Mouse (Mus musculus): ENCODE results near the gene Ube2t.

Ube2t gene

GRCm38 (mm10) chr1:134995437-134995836 is 33.1 kb downstream of the Ube2t start:
- no peak for DNase-seq (ENCODE audit: extremely low spot score, low spot score)

GRCm38 (mm10) chr1:134995954-134996353 is 33.6 kb downstream of the Ube2t start:
- no peak for DNase-seq (ENCODE audit: extremely low spot score, low spot score)

- DNase-seq (ENCODE audit: extremely low spot score, low spot score), result no peak
These were observed 34.1 kb downstream of the Ube2t start for GRCm38 (mm10) chr1:134996471-134996870.

GRCm38 (mm10) chr1:134997568-134997967 is 35.2 kb downstream of the Ube2t start:
- no peak for DNase-seq (ENCODE audit: extremely low spot score, low spot score)

- no peak for DNase-seq (ENCODE audit: extremely low spot score, low spot score)
These were observed 35.9 kb downstream of the Ube2t start for GRCm38 (mm10) chr1:134998231-134998630.

- no peak for DNase-seq (ENCODE audit: extremely low spot score, low spot score)
These were observed 38.2 kb downstream of the Ube2t start for GRCm38 (mm10) chr1:135000527-135000926.

- no peak for DNase-seq (ENCODE audit: extremely low spot score, low spot score)
These were observed 41.0 kb downstream of the Ube2t start for GRCm38 (mm10) chr1:135003346-135003745.

GRCm38 (mm10) chr1:135005696-135006095 is 43.3 kb downstream of the Ube2t start:
- DNase-seq (ENCODE audit: extremely low spot score, low spot score), result no peak

GRCm38 (mm10) chr1:135009833-135010232 is 47.5 kb downstream of the Ube2t start:
- no peak for DNase-seq (ENCODE audit: extremely low spot score, low spot score)

GRCm38 (mm10) chr1:135011912-135012311 is 49.5 kb downstream of the Ube2t start:
- DNase-seq (ENCODE audit: extremely low spot score, low spot score), result no peak

- DNase-seq (ENCODE audit: extremely low spot score, low spot score), result no peak
These were observed 50.1 kb downstream of the Ube2t start for GRCm38 (mm10) chr1:135012472-135012871.

GRCm38 (mm10) chr1:135014921-135015445 is 52.6 kb downstream of the Ube2t start:
- peak; percentile 52 for DNase-seq (ENCODE audit: extremely low spot score, low spot score)

GRCm38 (mm10) chr1:135016907-135017655 is 54.7 kb downstream of the Ube2t start:
- no peak for DNase-seq (ENCODE audit: extremely low spot score, low spot score)

GRCm38 (mm10) chr1:135017656-135018015 is 55.3 kb downstream of the Ube2t start:
- DNase-seq (ENCODE audit: extremely low spot score, low spot score), result no peak

GRCm38 (mm10) chr1:135019087-135019774 is 56.9 kb downstream of the Ube2t start:
- DNase-seq (ENCODE audit: extremely low spot score, low spot score), result no peak

- no peak for DNase-seq (ENCODE audit: extremely low spot score, low spot score)
These were observed 57.4 kb downstream of the Ube2t start for GRCm38 (mm10) chr1:135019775-135020167.

- no peak for DNase-seq (ENCODE audit: extremely low spot score, low spot score)
These were observed 58.0 kb downstream of the Ube2t start for GRCm38 (mm10) chr1:135020281-135020940.

- DNase-seq (ENCODE audit: extremely low spot score, low spot score), result no peak
These were observed 58.6 kb downstream of the Ube2t start for GRCm38 (mm10) chr1:135020970-135021369.

- no peak for DNase-seq (ENCODE audit: extremely low spot score, low spot score)
These were observed 59.6 kb downstream of the Ube2t start for GRCm38 (mm10) chr1:135021936-135022335.

GRCm38 (mm10) chr1:135023583-135023982 is 61.2 kb downstream of the Ube2t start:
- DNase-seq (ENCODE audit: extremely low spot score, low spot score), result no peak
